20 mouse cellular contexts compared by ENCODE assay signal in the genomic region with DNA sequence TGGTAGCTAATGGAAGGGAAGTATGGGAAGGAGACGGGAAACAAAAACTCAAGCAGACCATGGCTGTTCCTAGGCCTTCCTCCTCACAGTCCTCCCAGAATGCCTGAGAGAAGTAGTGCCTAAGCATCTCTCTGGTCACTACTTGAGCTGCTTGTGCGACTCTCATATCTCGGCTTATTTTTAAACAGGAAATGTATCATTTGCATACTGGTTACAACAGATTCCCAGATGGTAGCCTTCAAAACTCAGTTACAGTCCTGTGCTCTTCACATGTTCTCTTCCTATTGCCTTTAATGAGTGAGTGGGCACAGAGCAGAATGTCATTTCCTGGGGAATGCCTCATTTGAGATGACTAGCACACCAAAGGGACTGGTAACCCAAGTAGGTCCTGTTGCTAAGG.
DNase-seq lines count a peak whose midpoint lies in the region; ATAC-seq and TF ChIP-seq lines count a peak whose summit lies in the region.
"Had no signal": no experiment of that assay in that cellular context is flagged by ENCODE, and none has a peak within 500 bp of the region (broad histone marks: within the 10 kb centered on the region; RNA-seq: fewer than 3 reads in every experiment).

No protein-coding gene starts in this region.

- WGBS in kidney, embryonic 16.5 days, result 44% methylated on average over 3 of the region's 3 CpGs
- WGBS in lung, embryonic 15.5 days, result 38% methylated on average over 3 of the region's 3 CpGs

- dilution Hi-C loops in CH12.LX (cut with MboI; ENCODE audit: extremely low pct_ligation_motif_present, extremely low pct_unique_long_range_greater_than_20kb, low sequenced_read_pairs), result no loop called here

- no peaks in the 10 kb centered on the region for H3K79me2 ChIP-seq in CH12.LX (replicated peaks; ENCODE audit: control insufficient read depth, extremely low read depth, insufficient read depth, poor library complexity, severe bottlenecking)

- no peak for TF ChIP-seq CTCF in CH12.LX (conservative IDR thresholded peaks at IDR 0.05 in 1 of 2, IDR thresholded peaks at IDR 0.05 in 1 of 2; ENCODE audit: low read depth in 2 of 2, low read length in 2 of 2)

- no peak overlapping the region for H3K9ac ChIP-seq in kidney, embryonic 16.5 days (replicated peaks; ENCODE audit: low read length)
- no peak overlapping the region for H3K9ac ChIP-seq in lung, embryonic 15.5 days
- H3K9ac ChIP-seq in CH12.LX (ENCODE audit: insufficient read depth, low read depth), result no peak overlapping the region
- H3K9ac ChIP-seq: embryonic facial prominence, embryonic 13.5 days; forebrain, embryonic 12.5 days; heart, embryonic 15.5 days; hindbrain, embryonic 13.5 days had no signal

- H3K36me3 ChIP-seq in kidney, embryonic 16.5 days (ENCODE audit: insufficient read depth, low read length), result no peaks in the 10 kb centered on the region
- no peaks in the 10 kb centered on the region for H3K36me3 ChIP-seq in lung, embryonic 15.5 days
- H3K36me3 ChIP-seq in CH12.LX (replicated peaks in 1 of 2; ENCODE audit: control insufficient read depth in 1 of 2, insufficient read depth in 1 of 2, low read length in 1 of 2), result peaks cover 0 to 8% of the 10 kb centered on the region in 2 experiments
- H3K36me3 ChIP-seq: embryonic facial prominence, embryonic 13.5 days; forebrain, embryonic 12.5 days; heart, embryonic 15.5 days; hindbrain, embryonic 13.5 days had no signal

- H3K27ac ChIP-seq in kidney, embryonic 16.5 days (ENCODE audit: low read length), result peak overlapping the region; percentile 25; the same call in 1 of the 2 replicates
- peak overlapping the region; percentile 53 for H3K27ac ChIP-seq in lung, embryonic 15.5 days
- no peak overlapping the region for H3K27ac ChIP-seq in CH12.LX (ENCODE audit: insufficient read depth, low read depth)
- H3K27ac ChIP-seq: embryonic facial prominence, embryonic 13.5 days; forebrain, embryonic 12.5 days; heart, embryonic 15.5 days; hindbrain, embryonic 13.5 days had no signal

- no peaks in the 10 kb centered on the region for H3K27me3 ChIP-seq in kidney, embryonic 16.5 days (ENCODE audit: insufficient read depth, low read length)
- no peaks in the 10 kb centered on the region for H3K27me3 ChIP-seq in lung, embryonic 15.5 days
- no peaks in the 10 kb centered on the region for H3K27me3 ChIP-seq in CH12.LX (replicated peaks)
- H3K27me3 ChIP-seq: forebrain, embryonic 12.5 days; heart, embryonic 15.5 days; hindbrain, embryonic 13.5 days had no signal

- no peak overlapping the region for H3K4me2 ChIP-seq in kidney, embryonic 16.5 days (replicated peaks; ENCODE audit: low read depth, low read length)
- H3K4me2 ChIP-seq in lung, embryonic 15.5 days, result no peak overlapping the region
- no peak overlapping the region for H3K4me2 ChIP-seq in CH12.LX (ENCODE audit: insufficient read depth, low read depth, poor library complexity, severe bottlenecking)
- H3K4me2 ChIP-seq: embryonic facial prominence, embryonic 13.5 days; forebrain, embryonic 12.5 days; heart, embryonic 11.5 days; heart, embryonic 15.5 days; hindbrain, embryonic 13.5 days had no signal

- no peak for DNase-seq in kidney, adult 11 months
- DNase-seq in lung, postnatal 14 days, result no peak
- peak; percentile 29 for DNase-seq in CH12.LX (ENCODE audit: extremely low read depth)
- DNase-seq in adrenal gland, adult 18-20 months (ENCODE audit: low spot score in 2 of 2), result no peak
- DNase-seq: adrenal gland, postnatal 10 days; cerebellum, adult 18-20 months; cerebellum, adult 9-11 months; cerebellum, postnatal 36 days; gastrocnemius, postnatal 10 days; heart, adult 18-20 months; heart, postnatal 14 days had no signal

- no peak for TF ChIP-seq RAD21 in CH12.LX (IDR thresholded peaks at IDR 0.05; ENCODE audit: low read depth, low read length)

- TF ChIP-seq POLR2A in CH12.LX (IDR thresholded peaks at IDR 0.05; ENCODE audit: low read depth, low read length), result no peak

- in situ Hi-C loops in CH12.LX (cut with MboI; ENCODE audit: low pct_ligation_motif_present, low pct_unique_long_range_greater_than_20kb, low sequenced_read_pairs), result no loop called here

- H3K9me3 ChIP-seq in kidney, embryonic 16.5 days (ENCODE audit: low read length), result no peaks in the 10 kb centered on the region
- no peaks in the 10 kb centered on the region for H3K9me3 ChIP-seq in lung, embryonic 15.5 days
- H3K9me3 ChIP-seq in CH12.LX (replicated peaks; ENCODE audit: low read length), result no peaks in the 10 kb centered on the region
- H3K9me3 ChIP-seq: embryonic facial prominence, embryonic 13.5 days; forebrain, embryonic 12.5 days; G1E; heart, embryonic 15.5 days; hindbrain, embryonic 13.5 days had no signal

- no peak for ATAC-seq in kidney, embryonic 16.5 days (ENCODE audit: low FRiP score, low TSS enrichment)
- ATAC-seq in lung, embryonic 15.5 days (ENCODE audit: borderline replicate concordance, extremely low read depth, low FRiP score, low TSS enrichment), result peak; percentile 73
- ATAC-seq: forebrain, embryonic 16.5 days had no signal

- peaks cover 15% of the 10 kb centered on the region for H3K4me1 ChIP-seq in kidney, embryonic 16.5 days (ENCODE audit: insufficient read depth, low read length)
- peaks cover 43% of the 10 kb centered on the region for H3K4me1 ChIP-seq in lung, embryonic 15.5 days
- peaks cover 19 to 32% of the 10 kb centered on the region in 2 experiments for H3K4me1 ChIP-seq in CH12.LX (ENCODE audit: control insufficient read depth in 1 of 2, insufficient read depth in 2 of 2)
- H3K4me1 ChIP-seq: forebrain, embryonic 12.5 days; hindbrain, embryonic 13.5 days had no signal

- no peak overlapping the region for H3K4me3 ChIP-seq in kidney, embryonic 16.5 days (ENCODE audit: low read length)
- H3K4me3 ChIP-seq in lung, embryonic 15.5 days, result no peak overlapping the region
- no peak overlapping the region for H3K4me3 ChIP-seq in CH12.LX (replicated peaks in 1 of 3; ENCODE audit: low read depth in 2 of 3, low read length in 2 of 3, poor library complexity in 1 of 3)
- H3K4me3 ChIP-seq: embryonic facial prominence, embryonic 13.5 days; forebrain, embryonic 12.5 days; heart, embryonic 15.5 days; hindbrain, embryonic 13.5 days had no signal

- TF ChIP-seq EP300 in CH12.LX (IDR thresholded peaks at IDR 0.05; ENCODE audit: low read length), result peak; percentile 61

TF ChIP-seq in CH12.LX, 34 proteins besides CTCF, POLR2A, EP300 and RAD21:
- TF ChIP-seq BHLHE40 (IDR thresholded peaks at IDR 0.05; ENCODE audit: low read depth, low read length) (peak; percentile 50), CHD2 (IDR thresholded peaks at IDR 0.05; ENCODE audit: low read length) (no peak), MAZ (IDR thresholded peaks at IDR 0.05; ENCODE audit: low read depth, low read length) (no peak), SIN3A (IDR thresholded peaks at IDR 0.05; ENCODE audit: low read length) (no peak), TCF12 (IDR thresholded peaks at IDR 0.05; ENCODE audit: low read depth, low read length) (no peak), USF2 (conservative IDR thresholded peaks at IDR 0.05; ENCODE audit: low read depth, low read length) (no peak), IRF4 (IDR thresholded peaks at IDR 0.05; ENCODE audit: low read depth, low read length) (no peak; the same call in 1 of the 2 replicates), ZNF384 (IDR thresholded peaks at IDR 0.05; ENCODE audit: low read depth, low read length) (no peak), MEF2A (IDR thresholded peaks at IDR 0.05; ENCODE audit: borderline replicate concordance, low read depth, low read length) (no peak), KAT2A (IDR thresholded peaks at IDR 0.05; ENCODE audit: insufficient replicate concordance, low read length) (no peak), E2F4 (IDR thresholded peaks at IDR 0.05; ENCODE audit: insufficient replicate concordance, low read depth, low read length) (no peak), JUND (conservative IDR thresholded peaks at IDR 0.05; ENCODE audit: low read depth, low read length) (no peak), RCOR1 (conservative IDR thresholded peaks at IDR 0.05; ENCODE audit: low read depth, low read length) (no peak), MXI1 (IDR thresholded peaks at IDR 0.05; ENCODE audit: low read depth, low read length) (no peak), ETS1 (conservative IDR thresholded peaks at IDR 0.05; ENCODE audit: low read depth, low read length) (peak; percentile 49; the same call in 1 of the 2 replicates), ZC3H11A (IDR thresholded peaks at IDR 0.05; ENCODE audit: low read depth, low read length) (no peak)
TF ChIP-seq in CH12.LX: peak in this region for 2.
